Mouse (Mus musculus) forebrain, embryonic 10.5 days (tissue): ENCODE measurements around the gene Pars2. TPM values are rescaled to one million over a fixed set of nuclear protein-coding genes. Genes with fewer than 3 reads are reported as not detected.

Experiments used
- DNase-seq: peaks from one replicate; pipeline ENCODE4 v3.0.0-alpha.2; 2017; ENCODE audit warnings: low spot score; ENCODE audit errors: extremely low spot score
- H3K27ac ChIP-seq: fragments of 300-500 bp; sonication (generic); 2 replicates; pipeline ENCODE4 v1.5.1; 2016; ENCODE audit warnings: mild to moderate bottlenecking
- H3K27me3 ChIP-seq: fragments of 300-500 bp; sonication (generic); 2 replicates; pipeline ENCODE4 v1.6.1; 2016; ENCODE audit warnings: mild to moderate bottlenecking; ENCODE audit not compliant: poor library complexity, severe bottlenecking
- H3K36me3 ChIP-seq: fragments of 300-500 bp; sonication (generic); replicated peaks from 2 replicates; pipeline ENCODE4 v1.6.1; 2016; ENCODE audit warnings: mild to moderate bottlenecking, moderate library complexity
- H3K4me1 ChIP-seq: fragments of 300-500 bp; sonication (generic); 2 replicates; pipeline ENCODE4 v1.6.1; 2016
- H3K4me3 ChIP-seq: fragments of 300-500 bp; sonication (generic); 2 replicates; pipeline ENCODE4 v1.5.1; 2016; ENCODE audit warnings: mild to moderate bottlenecking, moderate library complexity
- H3K9me3 ChIP-seq: fragments of 300-500 bp; sonication (generic); 2 replicates; pipeline ENCODE4 v1.6.1; 2016; ENCODE audit warnings: mild to moderate bottlenecking, moderate library complexity
- WGBS: fragments of 180-500 bp; shearing (Covaris S2); methylation state at CpG from one replicate; pipeline ENCODE4 v1.1.7; 2016; 5-methylcytosine and 5-hydroxymethylcytosine counted together
- polyA plus RNA-seq: library from polyadenylated mRNA; unstranded; fragments of >200 nt; fragmentation: Nextera tagmentation; extraction: Ambion mirVana; gene quantifications from 2 replicates; pipeline ENCODE4 v1.2.1, GENCODE M21; 2016

The Pars2 gene
- polyA plus RNA-seq, 1 experiment from 2014 or later, result 14.9 TPM

DNA sequence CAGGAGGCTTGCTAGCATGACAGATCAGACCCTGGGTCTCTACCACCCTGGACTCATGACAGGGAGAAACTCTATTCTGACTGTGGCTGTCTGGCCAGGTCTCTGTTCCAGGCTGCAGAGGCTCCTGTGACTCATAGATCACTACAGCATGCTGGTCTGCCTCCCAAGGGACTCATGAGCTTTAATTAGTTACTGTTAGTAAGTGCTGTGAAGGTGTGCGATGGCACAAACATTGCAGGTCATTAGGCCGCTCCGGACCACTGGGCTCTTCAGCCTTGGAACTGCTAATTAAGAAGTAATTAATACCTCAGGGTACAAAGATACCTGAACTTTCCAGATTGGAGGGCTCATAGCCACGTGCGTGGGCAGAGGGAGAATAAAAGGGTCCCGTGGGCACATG is 3.7 kb upstream of the Pars2 start:
- Histone ChIP-seq H3K4me1 (peaks cover 12% of the 10 kb centered on the region), H3K27me3 (peaks cover 27% of the 10 kb centered on the region), H3K4me3 (no peak overlapping the region), H3K27ac (no peak overlapping the region), H3K36me3 (no peaks in the 10 kb centered on the region), H3K9me3 (no peaks in the 10 kb centered on the region)
- DNase-seq, result no peak
- WGBS, result 86% methylated on average over 6 of the region's 6 CpGs

GRCm38 (mm10) chr4:106652546-106652945 is 1.7 kb downstream of the Pars2 start:
- Histone ChIP-seq H3K4me3 (no peak overlapping the region), H3K9me3 (no peaks in the 10 kb centered on the region), H3K27ac (no peak overlapping the region), H3K27me3 (peaks cover 16% of the 10 kb centered on the region), H3K4me1 (peaks cover 12% of the 10 kb centered on the region), H3K36me3 (peaks cover 43% of the 10 kb centered on the region)
- no peak for DNase-seq
- 93% methylated on average over 3 of the region's 3 CpGs for WGBS

DNA sequence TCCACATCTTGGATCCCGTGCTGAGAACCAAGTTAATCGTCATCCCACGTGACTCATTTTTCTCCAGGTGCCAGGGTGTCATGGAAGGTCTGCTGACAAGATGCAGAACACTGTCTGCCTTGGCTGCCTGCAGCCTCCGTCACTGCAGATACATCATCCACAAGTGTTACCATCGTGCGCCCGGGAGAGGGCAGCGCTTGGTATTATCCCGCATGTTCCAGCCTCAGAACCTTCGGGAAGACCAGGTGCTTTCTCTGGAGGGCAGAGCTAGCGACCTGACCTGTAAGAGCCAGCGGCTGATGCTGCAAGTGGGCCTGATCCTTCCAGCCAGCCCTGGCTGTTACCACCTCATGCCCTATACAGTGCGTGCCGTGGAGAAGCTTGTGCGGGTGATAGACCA is 2.2 kb downstream of the Pars2 start:
- 95% methylated on average over 15 of the region's 15 CpGs for WGBS
- no peak for DNase-seq
- H3K36me3 ChIP-seq, result peaks cover 48% of the 10 kb centered on the region
- H3K27me3 ChIP-seq, result peaks cover 11% of the 10 kb centered on the region
- H3K4me1 ChIP-seq, result peaks cover 12% of the 10 kb centered on the region
- H3K4me3 ChIP-seq, result no peak overlapping the region
- H3K9me3 ChIP-seq, result no peaks in the 10 kb centered on the region
- no peak overlapping the region for H3K27ac ChIP-seq

DNA sequence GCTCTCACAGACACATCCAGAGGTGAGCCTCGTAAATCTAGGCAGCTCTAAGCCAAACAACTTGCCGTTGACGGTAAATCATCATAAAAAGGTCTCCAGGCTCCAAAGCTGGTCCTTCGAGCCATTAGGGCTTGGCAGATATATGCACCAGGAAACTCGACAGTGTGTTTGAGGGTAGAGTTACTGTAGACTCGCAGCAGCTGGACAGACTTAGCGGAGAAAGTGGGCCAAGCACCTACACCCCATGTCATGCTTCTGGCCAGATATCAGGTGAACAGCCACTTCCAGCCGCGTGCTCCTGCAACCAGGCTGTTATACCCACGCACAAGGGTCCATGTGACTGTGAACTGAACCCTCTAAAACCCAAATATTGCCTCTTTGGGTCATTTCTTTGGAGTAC is 4.8 kb downstream of the Pars2 start:
- Histone ChIP-seq H3K9me3 (no peaks in the 10 kb centered on the region), H3K27ac (no peak overlapping the region), H3K4me3 (no peak overlapping the region), H3K36me3 (peaks cover 73% of the 10 kb centered on the region), H3K27me3 (no peaks in the 10 kb centered on the region), H3K4me1 (peaks cover 9% of the 10 kb centered on the region)
- 91% methylated on average over 10 of the region's 10 CpGs for WGBS
- no peak for DNase-seq

- Histone ChIP-seq H3K4me1 (no peaks in the 10 kb centered on the region), H3K27ac (no peak overlapping the region), H3K36me3 (peaks cover 100% of the 10 kb centered on the region), H3K4me3 (no peak overlapping the region), H3K9me3 (no peaks in the 10 kb centered on the region), H3K27me3 (no peaks in the 10 kb centered on the region)
- DNase-seq, result no peak
- 95% methylated on average over 5 of the region's 5 CpGs for WGBS
These were observed 13.1 kb downstream of the Pars2 start for GRCm38 (mm10) chr4:106663956-106664470.

GRCm38 (mm10) chr4:106664697-106665096 is 13.8 kb downstream of the Pars2 start:
- H3K4me3 ChIP-seq, result no peak overlapping the region
- H3K27me3 ChIP-seq, result no peaks in the 10 kb centered on the region
- no peak overlapping the region for H3K27ac ChIP-seq
- no peaks in the 10 kb centered on the region for H3K9me3 ChIP-seq
- no peaks in the 10 kb centered on the region for H3K4me1 ChIP-seq
- H3K36me3 ChIP-seq, result peaks cover 100% of the 10 kb centered on the region
- no peak for DNase-seq
- 91% methylated on average over 6 of the region's 6 CpGs for WGBS

- peaks cover 100% of the 10 kb centered on the region for H3K36me3 ChIP-seq
- DNase-seq, result no peak
- 90% methylated on average over 2 of the region's 2 CpGs for WGBS
- H3K4me3 ChIP-seq, result no peak overlapping the region
- no peaks in the 10 kb centered on the region for H3K27me3 ChIP-seq
- H3K27ac ChIP-seq, result no peak overlapping the region
- H3K9me3 ChIP-seq, result no peaks in the 10 kb centered on the region
- no peaks in the 10 kb centered on the region for H3K4me1 ChIP-seq
These were observed 14.4 kb downstream of the Pars2 start for GRCm38 (mm10) chr4:106665269-106665668.

GRCm38 (mm10) chr4:106665673-106666072 is 14.8 kb downstream of the Pars2 start:
- no peak overlapping the region for H3K27ac ChIP-seq
- H3K4me3 ChIP-seq, result no peak overlapping the region
- H3K36me3 ChIP-seq, result peaks cover 100% of the 10 kb centered on the region
- 96% methylated on average over 10 of the region's 10 CpGs for WGBS
- no peaks in the 10 kb centered on the region for H3K27me3 ChIP-seq
- no peaks in the 10 kb centered on the region for H3K9me3 ChIP-seq
- H3K4me1 ChIP-seq, result no peaks in the 10 kb centered on the region
- DNase-seq, result no peak

GRCm38 (mm10) chr4:106666546-106666945 is 15.7 kb downstream of the Pars2 start:
- 94% methylated on average over 2 of the region's 2 CpGs for WGBS
- Histone ChIP-seq H3K36me3 (peaks cover 100% of the 10 kb centered on the region), H3K27me3 (no peaks in the 10 kb centered on the region), H3K4me3 (no peak overlapping the region), H3K4me1 (no peaks in the 10 kb centered on the region), H3K27ac (no peak overlapping the region), H3K9me3 (no peaks in the 10 kb centered on the region)
- no peak for DNase-seq

- no peaks in the 10 kb centered on the region for H3K9me3 ChIP-seq
- WGBS, result 96% methylated on average over 5 of the region's 5 CpGs
- H3K27ac ChIP-seq, result no peak overlapping the region
- H3K4me3 ChIP-seq, result no peak overlapping the region
- H3K36me3 ChIP-seq, result peaks cover 57% of the 10 kb centered on the region
- no peaks in the 10 kb centered on the region; the same call in 1 of the 2 replicates for H3K27me3 ChIP-seq
- no peak for DNase-seq
- H3K4me1 ChIP-seq, result peaks cover 11% of the 10 kb centered on the region
These were observed 25.9 kb downstream of the Pars2 start for GRCm38 (mm10) chr4:106676749-106677148.

DNA sequence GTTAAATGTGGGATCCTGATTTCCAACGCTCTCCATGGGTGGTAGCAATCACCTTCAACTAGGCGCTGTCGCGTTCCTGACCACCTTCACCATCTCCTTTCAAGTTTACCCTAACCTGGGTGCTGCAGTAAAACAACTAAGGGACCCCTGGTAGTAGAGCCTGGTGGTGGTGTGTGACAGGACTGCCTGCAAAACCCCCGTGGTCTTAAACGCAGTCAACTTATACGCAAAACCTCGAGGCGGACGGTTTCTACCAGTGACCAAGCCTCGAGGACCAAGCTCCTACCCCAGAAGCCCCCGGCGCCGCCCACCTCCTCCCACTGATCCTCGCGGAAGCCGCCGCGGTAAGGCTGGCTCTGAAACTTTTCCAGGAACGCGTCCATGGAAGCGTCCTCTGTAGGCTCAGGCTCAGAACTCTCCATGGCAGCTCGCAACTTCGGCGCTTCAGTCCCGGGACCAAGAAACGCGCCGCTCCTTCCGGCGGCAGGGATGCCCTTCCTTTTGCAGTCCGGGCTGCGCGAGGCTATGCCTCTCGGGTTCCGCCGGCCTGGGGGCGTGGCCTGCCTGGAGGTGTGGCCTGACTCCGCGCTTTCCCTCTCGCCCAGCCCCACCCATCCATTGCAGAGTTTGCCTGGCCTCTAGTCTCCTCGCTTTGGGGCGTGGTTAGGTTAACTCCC is 27.7 kb downstream of the Pars2 start, which contains the start of gene Ttc4:
Ttc4 (minus strand) TSS at position 503 of the 677 bp plus-strand sequence.
- Histone ChIP-seq H3K27ac (peak within 1 kb of the TSS; percentile 86), H3K36me3 (peaks cover 39% of the 10 kb centered on the region), H3K27me3 (no peaks in the 10 kb centered on the region; the same call in 1 of the 2 replicates), H3K9me3 (no peaks in the 10 kb centered on the region), H3K4me3 (peak within 1 kb of the TSS; percentile 80), H3K4me1 (peaks cover 11% of the 10 kb centered on the region)
- WGBS, result under 1% methylated on average over 43 of the region's 43 CpGs
- DNase-seq, result peak; percentile 94

GRCm38 (mm10) chr4:106679152-106679551 is 28.3 kb downstream of the Pars2 start:
- Histone ChIP-seq H3K27ac (0 out of 2 replicates have a peak overlapping the region, but pooled peaks have one; percentile 86), H3K4me1 (peaks cover 11% of the 10 kb centered on the region), H3K9me3 (no peaks in the 10 kb centered on the region), H3K4me3 (peak overlapping the region; percentile 80), H3K36me3 (peaks cover 33% of the 10 kb centered on the region), H3K27me3 (no peaks in the 10 kb centered on the region; the same call in 1 of the 2 replicates)
- no peak for DNase-seq
- WGBS, result 38% methylated on average over 3 of the region's 3 CpGs

DNA sequence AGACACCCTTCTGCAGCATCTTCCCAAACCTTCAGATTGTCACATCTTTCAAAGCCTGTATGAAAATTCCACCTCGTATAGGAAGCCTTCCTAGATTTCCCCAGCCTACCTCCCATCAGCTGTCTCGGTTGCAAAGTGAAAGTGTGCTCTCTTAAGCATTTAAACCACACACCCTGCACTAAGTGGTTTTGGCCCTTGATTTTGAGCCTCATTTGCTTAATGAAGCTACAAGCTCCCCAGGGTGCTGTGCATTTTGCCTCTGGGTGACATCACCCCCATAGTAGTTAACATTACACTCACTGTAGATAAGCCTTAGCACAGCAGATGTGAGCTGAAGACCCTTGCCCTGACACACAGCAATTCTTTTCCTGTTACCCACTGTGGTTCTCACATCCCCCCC is 30.1 kb downstream of the Pars2 start:
- peaks cover 11% of the 10 kb centered on the region for H3K4me1 ChIP-seq
- H3K27me3 ChIP-seq, result no peaks in the 10 kb centered on the region; the same call in 1 of the 2 replicates
- H3K4me3 ChIP-seq, result no peak overlapping the region
- H3K36me3 ChIP-seq, result peaks cover 15% of the 10 kb centered on the region
- DNase-seq, result no peak
- 56% methylated on average over 2 of the region's 2 CpGs for WGBS
- no peak overlapping the region for H3K27ac ChIP-seq
- H3K9me3 ChIP-seq, result no peaks in the 10 kb centered on the region; the same call in 1 of the 2 replicates
